Mouse (Mus musculus): ENCODE data around the gene Tshz2. TPM values are rescaled to one million over a fixed set of nuclear protein-coding genes. Genes with fewer than 3 reads are reported as not detected.
"Not testable (repeated sequence)": the region's sequence is repeated elsewhere in the genome, so short reads cannot be mapped to it uniquely, and the experiment has no call there.

The Tshz2 gene
- polyA plus RNA-seq, 1 experiment from 2014 or later, result 43.1 TPM

GRCm38 (mm10) chr2:169837031-169837605 is 204.3 kb downstream of the Tshz2 start:
- ChIA-PET CTCF (interaction anchor here (1.3 kb wide), 1 partner anchor 12 kb away, joined by 3 read pairs; no protein-coding TSS in a partner anchor), POLR2A (no interaction called here)
- in situ Hi-C loops (cut with MboI; ENCODE audit: low pct_unique_long_range_greater_than_20kb), result loop anchor here (5.0 kb wide), 1 partner anchor 260 kb away; no protein-coding TSS in a partner anchor
- TF ChIP-seq CTCF (IDR thresholded peaks at IDR 0.05), result no peak
- ATAC-seq (peak; percentile 78), DNase-seq (ENCODE audit: low read depth, low spot score) (peak; percentile 19)
- no peaks in the 10 kb centered on the region for H3K27me3 ChIP-seq

GRCm38 (mm10) chr2:169838521-169838920 is 205.7 kb downstream of the Tshz2 start:
- no peaks in the 10 kb centered on the region for H3K27me3 ChIP-seq
- ChIA-PET POLR2A (no interaction called here), CTCF (no interaction called here)
- TF ChIP-seq CTCF (IDR thresholded peaks at IDR 0.05), result no peak
- no peak for DNase-seq (ENCODE audit: low read depth, low spot score)
- ATAC-seq, result no peak
- in situ Hi-C loops (cut with MboI; ENCODE audit: low pct_unique_long_range_greater_than_20kb), result loop anchor here (5.0 kb wide), 1 partner anchor 259 kb away; no protein-coding TSS in a partner anchor

DNA sequence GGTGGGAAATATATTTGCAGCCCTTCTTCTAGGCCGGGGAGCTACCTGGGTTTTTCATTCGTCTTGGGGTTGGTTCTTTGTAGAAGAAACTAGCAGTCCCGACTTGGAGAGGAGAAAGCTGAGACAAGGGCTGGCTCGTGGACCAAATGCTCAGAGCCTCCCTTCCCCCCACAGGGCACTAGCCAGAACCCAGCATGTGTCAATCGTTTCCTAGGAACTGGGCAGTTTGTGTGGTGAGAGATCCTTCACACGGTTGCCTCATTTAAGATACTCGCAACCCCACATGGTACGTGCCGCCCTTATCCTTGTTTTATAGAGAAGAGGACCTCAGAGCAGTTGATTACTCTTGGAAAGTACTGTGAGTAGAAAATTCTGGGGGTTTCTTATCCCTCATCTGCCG is 208.6 kb downstream of the Tshz2 start:
- CTCF ChIA-PET, result no interaction called here
- ATAC-seq, result no peak
- POLR2A ChIA-PET, result no interaction called here
- H3K27me3 ChIP-seq, result no peaks in the 10 kb centered on the region
- in situ Hi-C loops (cut with MboI; ENCODE audit: low pct_unique_long_range_greater_than_20kb), result loop anchor here (10.0 kb wide), 1 partner anchor 777 kb away; no protein-coding TSS in a partner anchor
- no peak for TF ChIP-seq CTCF (IDR thresholded peaks at IDR 0.05)
- DNase-seq (ENCODE audit: low read depth, low spot score), result no peak

- DNase-seq (ENCODE audit: low read depth, low spot score) (no peak), ATAC-seq (no peak)
- H3K27me3 ChIP-seq, result no peaks in the 10 kb centered on the region
- in situ Hi-C loops (cut with MboI; ENCODE audit: low pct_unique_long_range_greater_than_20kb), result loop anchor here (10.0 kb wide), 1 partner anchor 778 kb away; no protein-coding TSS in a partner anchor
- POLR2A ChIA-PET, result interaction anchor here (0.7 kb wide), 1 partner anchor 29 kb away, joined by 4 read pairs; no protein-coding TSS in a partner anchor
- no peak for TF ChIP-seq CTCF (IDR thresholded peaks at IDR 0.05)
- CTCF ChIA-PET, result no interaction called here
Observed at GRCm38 (mm10) chr2:169842494-169842893, 209.7 kb downstream of the Tshz2 start.

GRCm38 (mm10) chr2:169843553-169843952 is 210.7 kb downstream of the Tshz2 start:
- H3K27me3 ChIP-seq, result no peaks in the 10 kb centered on the region
- ChIA-PET POLR2A (interaction anchor here (0.6 kb wide), 1 partner anchor 180 kb away, joined by 3 read pairs; no protein-coding TSS in a partner anchor), CTCF (interaction anchor here (1.0 kb wide), 1 partner anchor 203 kb away, joined by 3 read pairs; no protein-coding TSS in a partner anchor)
- ATAC-seq (no peak), DNase-seq (ENCODE audit: low read depth, low spot score) (peak; percentile 17)
- peak; percentile 9 for TF ChIP-seq CTCF (IDR thresholded peaks at IDR 0.05)
- in situ Hi-C loops (cut with MboI; ENCODE audit: low pct_unique_long_range_greater_than_20kb), result loop anchor here (10.0 kb wide), 1 partner anchor 779 kb away; no protein-coding TSS in a partner anchor

GRCm38 (mm10) chr2:169849077-169849476 is 216.3 kb downstream of the Tshz2 start:
- in situ Hi-C loops (cut with MboI; ENCODE audit: low pct_unique_long_range_greater_than_20kb), result loop anchor here (10.0 kb wide), 1 partner anchor 784 kb away; no protein-coding TSS in a partner anchor
- POLR2A ChIA-PET, result interaction anchor here (0.8 kb wide), 1 partner anchor 213 kb away, joined by 3 read pairs; no protein-coding TSS in a partner anchor
- peak; percentile 80 for TF ChIP-seq CTCF (IDR thresholded peaks at IDR 0.05)
- ATAC-seq (no peak), DNase-seq (ENCODE audit: low read depth, low spot score) (no peak)
- CTCF ChIA-PET, result interaction anchor here (0.9 to 1.6 kb wide), 3 partner anchors 10 to 15 kb away, joined by 3 to 4 read pairs (median 3); no protein-coding TSS in a partner anchor
- H3K27me3 ChIP-seq, result no peaks in the 10 kb centered on the region

- POLR2A ChIA-PET, result interaction anchor here (0.8 kb wide), 1 partner anchor 213 kb away, joined by 3 read pairs; no protein-coding TSS in a partner anchor
- H3K27me3 ChIP-seq, result no peaks in the 10 kb centered on the region
- in situ Hi-C loops (cut with MboI; ENCODE audit: low pct_unique_long_range_greater_than_20kb), result loop anchor here (10.0 kb wide), 1 partner anchor 785 kb away; no protein-coding TSS in a partner anchor
Observed at GRCm38 (mm10) chr2:169849541-169849940, 216.7 kb downstream of the Tshz2 start.

DNA sequence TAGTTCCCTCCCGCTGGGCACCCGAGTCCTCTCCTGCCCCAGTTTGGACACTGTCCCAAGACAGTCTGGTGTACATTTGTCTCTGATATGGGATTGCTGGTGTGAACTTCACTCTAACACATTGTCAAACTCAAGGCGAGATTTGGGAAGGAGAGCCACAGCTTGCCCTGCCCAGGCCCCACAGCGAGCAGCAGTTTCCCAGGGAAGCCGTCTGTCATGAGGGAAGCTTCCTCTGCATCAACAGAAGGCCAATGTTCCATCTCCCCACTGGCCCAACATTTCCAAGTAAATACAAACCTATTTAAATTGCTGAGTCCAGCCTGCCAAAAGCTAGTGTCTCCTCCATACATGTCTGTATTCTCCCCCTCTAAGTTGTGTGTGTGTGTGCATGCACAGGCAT is 218.8 kb downstream of the Tshz2 start:
- ChIA-PET CTCF (interaction anchor here (0.9 to 1.6 kb wide), 2 partner anchors 260 to 790 kb away, joined by 3 to 5 read pairs; no protein-coding TSS in a partner anchor), POLR2A (no interaction called here)
- ATAC-seq (no peak), DNase-seq (ENCODE audit: low read depth, low spot score) (no peak)
- in situ Hi-C loops (cut with MboI; ENCODE audit: low pct_unique_long_range_greater_than_20kb), result no loop called here
- TF ChIP-seq CTCF (IDR thresholded peaks at IDR 0.05), result no peak
- H3K27me3 ChIP-seq, result no peaks in the 10 kb centered on the region

More at GRCm38 (mm10) chr2:169849541-169849940, 216.7 kb downstream of the Tshz2 start:
- CTCF ChIA-PET, result interaction anchor here (0.9 to 1.6 kb wide), 3 partner anchors 10 to 14 kb away, joined by 3 to 4 read pairs (median 3); no protein-coding TSS in a partner anchor
- DNase-seq (ENCODE audit: low read depth, low spot score) (no peak), ATAC-seq (no peak)
- TF ChIP-seq CTCF (IDR thresholded peaks at IDR 0.05), result no peak

- POLR2A ChIA-PET, result no interaction called here
- CTCF ChIA-PET, result no interaction called here
- in situ Hi-C loops (cut with MboI; ENCODE audit: low pct_unique_long_range_greater_than_20kb), result no loop called here
- DNase-seq (ENCODE audit: low read depth, low spot score) (no peak), ATAC-seq (no peak)
- H3K27me3 ChIP-seq, result no peaks in the 10 kb centered on the region
- TF ChIP-seq CTCF (IDR thresholded peaks at IDR 0.05), result no peak
Observed at GRCm38 (mm10) chr2:169854491-169854890, 221.7 kb downstream of the Tshz2 start.

GRCm38 (mm10) chr2:169857041-169857440 is 224.2 kb downstream of the Tshz2 start:
- CTCF ChIA-PET, result interaction anchor here (1.8 kb wide), 1 partner anchor 15 kb away, joined by 3 read pairs; no protein-coding TSS in a partner anchor

More at GRCm38 (mm10) chr2:169857041-169857440, 224.2 kb downstream of the Tshz2 start:
- ATAC-seq; H3K27me3 ChIP-seq; POLR2A ChIA-PET; DNase-seq (ENCODE audit: low read depth, low spot score); in situ Hi-C loops (cut with MboI; ENCODE audit: low pct_unique_long_range_greater_than_20kb): not testable (repeated sequence)

All from Patski (cell line).